Comparison of ENCODE assay signal across 19 mouse cellular contexts in genomic region chr3:40693960-40694359, GRCm38 (mm10). TPM values are rescaled to one million over a fixed set of nuclear protein-coding genes. Genes with fewer than 3 reads are reported as not detected.
DNase-seq lines count a peak whose midpoint lies in the region; ATAC-seq and TF ChIP-seq lines count a peak whose summit lies in the region.
"Had no signal": no experiment of that assay in that cellular context is flagged by ENCODE, and none has a peak within 500 bp of the region (broad histone marks: within the 10 kb centered on the region; RNA-seq: fewer than 3 reads in every experiment).

No protein-coding gene starts in this region.

- peaks cover 11 to 16% of the 10 kb centered on the region in 2 experiments for H3K4me1 ChIP-seq in heart, embryonic 14.5 days (ENCODE audit: control insufficient read depth in 2 of 2, insufficient read depth in 2 of 2, low read length in 2 of 2)
- peaks cover 15 to 18% of the 10 kb centered on the region in 2 experiments for H3K4me1 ChIP-seq in MEL (ENCODE audit: control insufficient read depth in 1 of 2, insufficient read depth in 2 of 2, low read length in 2 of 2)
- H3K4me1 ChIP-seq: forebrain, embryonic 15.5 days; hindbrain, embryonic 12.5 days had no signal

- TF ChIP-seq RAD21 in MEL (IDR thresholded peaks at IDR 0.05; ENCODE audit: low read depth, low read length): no peak

- ATAC-seq in frontal cortex, adult (ENCODE audit: low TSS enrichment): peak; percentile 84
- no peak for ATAC-seq in heart, embryonic 14.5 days (ENCODE audit: insufficient number of reproducible peaks, insufficient read depth, low FRiP score, low read depth)
- ATAC-seq: forebrain, embryonic 15.5 days; inflammation-experienced regulatory T-cells, adult 6 months; intestine, postnatal 0 days had no signal

- no peaks in the 10 kb centered on the region for H3K27me3 ChIP-seq in heart, embryonic 14.5 days (ENCODE audit: control insufficient read depth, insufficient read depth, low read length)
- H3K27me3 ChIP-seq in MEL (ENCODE audit: control insufficient read depth in 1 of 2, insufficient read depth in 2 of 2, low read length in 2 of 2): no peaks in the 10 kb centered on the region
- H3K27me3 ChIP-seq: forebrain, embryonic 15.5 days; hindbrain, embryonic 12.5 days had no signal

- no peak overlapping the region for H3K4me3 ChIP-seq in heart, embryonic 14.5 days (ENCODE audit: control insufficient read depth in 1 of 2, insufficient read depth in 1 of 2, low read depth in 1 of 2, low read length in 2 of 2)
- H3K4me3 ChIP-seq in MEL (ENCODE audit: control insufficient read depth in 1 of 2, insufficient read depth in 1 of 2, low read depth in 2 of 2, low read length in 2 of 2): peak overlapping the region; percentile 17 to 30; a peak in 2 of 4 replicates
- H3K4me3 ChIP-seq: forebrain, embryonic 15.5 days; hindbrain, embryonic 12.5 days had no signal

- H3K4me2 ChIP-seq in heart, embryonic 14.5 days (ENCODE audit: low read length): peak overlapping the region; percentile 51
- H3K4me2 ChIP-seq: forebrain, embryonic 15.5 days; hindbrain, embryonic 12.5 days had no signal

- TF ChIP-seq EP300 in MEL (IDR thresholded peaks at IDR 0.05; ENCODE audit: low read depth in 1 of 2, low read length in 2 of 2): no peak

- intact Hi-C loops in heart, postnatal 10 days (cut with DNase I): no loop called here

- H3K9me3 ChIP-seq in heart, embryonic 14.5 days (ENCODE audit: control insufficient read depth, low read length): no peaks in the 10 kb centered on the region
- no peaks in the 10 kb centered on the region for H3K9me3 ChIP-seq in MEL (replicated peaks; ENCODE audit: insufficient read depth, low read length)
- H3K9me3 ChIP-seq: forebrain, embryonic 15.5 days; hindbrain, embryonic 12.5 days had no signal

- no peak overlapping the region for H3K9ac ChIP-seq in heart, embryonic 14.5 days (ENCODE audit: low read length)
- peak overlapping the region; percentile 41; the same call in 1 of the 2 replicates for H3K9ac ChIP-seq in MEL (ENCODE audit: control insufficient read depth, low read depth, low read length, poor library complexity, severe bottlenecking)
- H3K9ac ChIP-seq: forebrain, embryonic 15.5 days; hindbrain, embryonic 12.5 days had no signal

- TF ChIP-seq POLR2A in MEL (IDR thresholded peaks at IDR 0.05; ENCODE audit: control insufficient read depth in 1 of 2, insufficient read depth in 1 of 2, low read depth in 1 of 2, low read length in 2 of 2, poor library complexity in 1 of 2): no peak

- peaks cover 9% of the 10 kb centered on the region; the same call in 1 of the 2 replicates for H3K36me3 ChIP-seq in heart, embryonic 14.5 days (ENCODE audit: control insufficient read depth, insufficient read depth, low read length)
- peaks cover 0 to 23% of the 10 kb centered on the region in 2 experiments; a peak in 2 of 4 replicates for H3K36me3 ChIP-seq in MEL (ENCODE audit: control insufficient read depth in 1 of 2, insufficient read depth in 2 of 2, low read length in 2 of 2)

- no peak for TF ChIP-seq CTCF in MEL (IDR thresholded peaks at IDR 0.05 in 2 of 3, conservative IDR thresholded peaks at IDR 0.05 in 1 of 3; ENCODE audit: control insufficient read depth in 1 of 3, insufficient read depth in 1 of 3, low read depth in 2 of 3, low read length in 3 of 3, poor library complexity in 1 of 3, severe bottlenecking in 1 of 3)

- peak overlapping the region; percentile 45 to 47; a peak in 3 of 4 replicates for H3K27ac ChIP-seq in heart, embryonic 14.5 days (replicated peaks in 1 of 2; ENCODE audit: control insufficient read depth in 1 of 2, insufficient read depth in 1 of 2, low read depth in 2 of 2, low read length in 2 of 2)
- peak overlapping the region; percentile 92 for H3K27ac ChIP-seq in MEL (ENCODE audit: control insufficient read depth, low read depth, low read length)
- H3K27ac ChIP-seq: forebrain, embryonic 15.5 days; hindbrain, embryonic 12.5 days had no signal

- DNase-seq in frontal cortex, postnatal 25 days (ENCODE audit: low spot score in 2 of 2): no peak
- no peak for DNase-seq in heart, postnatal 10 days
- no peak for DNase-seq in MEL (ENCODE audit: low read depth, low spot score)
- peak; percentile 48 for DNase-seq in telencephalon, adult 2 months (ENCODE audit: low read depth, low spot score)
- no peak for DNase-seq in layer of hippocampus, adult 11-12 months (ENCODE audit: low spot score)
- DNase-seq: adrenal gland, adult 2 months; cerebellum, adult 2 months; gastrocnemius, postnatal 25 days; kidney, adult 8-10 months had no signal

- no peaks in the 10 kb centered on the region for H3K79me2 ChIP-seq in MEL (ENCODE audit: control insufficient read depth, insufficient read depth, low read length, poor library complexity)

- WGBS in heart, embryonic 14.5 days: 46% methylated on average over 7 of the region's 7 CpGs

TF ChIP-seq in MEL, 35 proteins besides CTCF, POLR2A, EP300 and RAD21:
- TF ChIP-seq MEF2A (IDR thresholded peaks at IDR 0.05; ENCODE audit: extremely low read depth, insufficient replicate concordance, low read depth, low read length, poor library complexity, severe bottlenecking) (no peak), MXI1 (IDR thresholded peaks at IDR 0.05; ENCODE audit: low read depth, low read length) (0 out of 2 replicates have a peak, but pooled peaks have one; percentile 33), MYC (IDR thresholded peaks at IDR 0.05; ENCODE audit: low read depth, low read length) (peak; percentile 36; the same call in 1 of the 2 replicates), BHLHE40 (IDR thresholded peaks at IDR 0.05; ENCODE audit: borderline replicate concordance, low read depth, low read length) (no peak), MAX (IDR thresholded peaks at IDR 0.05; ENCODE audit: low read length) (no peak)

RNA-seq across cellular contexts. Expression of gene Slc25a31, which starts 14.7 kb away (rescaled TPM):
- 1.00 and 1.1 TPM in 2 replicates for polyA plus RNA-seq in heart, embryonic 14.5 days (2014; fragmentation: Nextera tagmentation; extraction: Ambion mirVana)
- under 1 TPM; 0.35 to 0.38 TPM for total RNA-seq in heart, postnatal 10 days (2021)
- total RNA-seq in MEL (2012; rRNA removed): not detected in 2 replicates
- polyA plus RNA-seq in MEL (2012; ENCODE audit: insufficient read depth in 1 of 2, insufficient read length in 2 of 2, low read depth in 1 of 2, low replicate concordance in 2 of 2, missing spikeins in 1 of 2): not detected
- total RNA-seq: gastrocnemius, adult 18-20 months; gastrocnemius, postnatal 25 days; granulocyte monocyte progenitor cell, adult 5-6 weeks; heart, postnatal 36 days had no signal
- polyA plus RNA-seq: adrenal gland, adult 2 months; C2C12; inflammation-experienced regulatory T-cells, adult 6 months; intestine, postnatal 0 days had no signal

RNA-seq across cellular contexts. Expression of gene Hspa4l, which starts 50.3 kb away (rescaled TPM):
- 34.2 and 35.5 TPM in 2 replicates for polyA plus RNA-seq in heart, embryonic 14.5 days (2014; fragmentation: Nextera tagmentation; extraction: Ambion mirVana)
- total RNA-seq in heart, postnatal 10 days (2021): 10 to 100 TPM; 31.0 to 37.3 TPM
- 35.7 and 37.4 TPM in 2 replicates for total RNA-seq in MEL (2012; rRNA removed)
- polyA plus RNA-seq in MEL (2012; ENCODE audit: insufficient read depth in 1 of 2, insufficient read length in 2 of 2, low read depth in 1 of 2, low replicate concordance in 2 of 2, missing spikeins in 1 of 2): 10 to 100 TPM; 19.2 to 37.2 TPM

Comparison
In these comparisons a context has a peak if more than half of its experiments do, and no peak if none do; other contexts are left out.
1. H3K4me3 ChIP-seq: peak in MEL (2 of 2); none in heart, embryonic 14.5 days (0 of 2).